Mouse (Mus musculus) neural tube, embryonic 12.5 days (tissue): Measurements from ENCODE around the gene Ranbp9. TPM values are rescaled to one million over a fixed set of nuclear protein-coding genes. Genes with fewer than 3 reads are reported as not detected.

Experiments
- ATAC-seq: fragments of 200-750 bp; cut with Nextera tagmentation; 2 replicates; pipeline ENCODE4 v1.8.0; 2017; ENCODE audit warnings: low read depth, mild to moderate bottlenecking, moderate TSS enrichment, moderate library complexity; ENCODE audit not compliant: low FRiP score
- H3K27ac ChIP-seq: fragments of 300-500 bp; sonication (generic); 2 replicates; pipeline ENCODE4 v1.5.1; 2016
- H3K27me3 ChIP-seq: fragments of 300-500 bp; sonication (generic); replicated peaks from 2 replicates; pipeline ENCODE4 v1.6.1; 2016; ENCODE audit warnings: mild to moderate bottlenecking
- H3K36me3 ChIP-seq: fragments of 300-500 bp; sonication (generic); 2 replicates; pipeline ENCODE4 v1.6.1; 2016; ENCODE audit warnings: mild to moderate bottlenecking
- H3K4me1 ChIP-seq: fragments of 300-500 bp; sonication (generic); 2 replicates; pipeline ENCODE4 v1.6.1; 2016
- H3K4me2 ChIP-seq: fragments of 300-500 bp; sonication (generic); replicated peaks from 2 replicates; pipeline ENCODE4 v1.6.1; 2016; ENCODE audit warnings: mild to moderate bottlenecking
- H3K4me3 ChIP-seq: fragments of 300-500 bp; sonication (generic); 2 replicates; pipeline ENCODE4 v1.5.1; 2016
- H3K9ac ChIP-seq: fragments of 300-500 bp; sonication (generic); 2 replicates; pipeline ENCODE4 v1.6.1; 2016; ENCODE audit warnings: mild to moderate bottlenecking
- H3K9me3 ChIP-seq: fragments of 300-500 bp; sonication (generic); 2 replicates; pipeline ENCODE4 v1.6.1; 2016; ENCODE audit warnings: mild to moderate bottlenecking
- WGBS: fragments of 180-500 bp; shearing (Covaris S2); methylation state at CpG from one replicate; pipeline ENCODE4 v1.1.7; 2016; 5-methylcytosine and 5-hydroxymethylcytosine counted together
- polyA plus RNA-seq: library from polyadenylated mRNA; unstranded; fragments of >200 nt; fragmentation: Nextera tagmentation; extraction: Ambion mirVana; gene quantifications from 2 replicates; pipeline ENCODE4 v1.2.1, GENCODE M21; 2016

Gene Ranbp9
- polyA plus RNA-seq, 1 experiment from 2014 or later, result 13.4 TPM

DNA sequence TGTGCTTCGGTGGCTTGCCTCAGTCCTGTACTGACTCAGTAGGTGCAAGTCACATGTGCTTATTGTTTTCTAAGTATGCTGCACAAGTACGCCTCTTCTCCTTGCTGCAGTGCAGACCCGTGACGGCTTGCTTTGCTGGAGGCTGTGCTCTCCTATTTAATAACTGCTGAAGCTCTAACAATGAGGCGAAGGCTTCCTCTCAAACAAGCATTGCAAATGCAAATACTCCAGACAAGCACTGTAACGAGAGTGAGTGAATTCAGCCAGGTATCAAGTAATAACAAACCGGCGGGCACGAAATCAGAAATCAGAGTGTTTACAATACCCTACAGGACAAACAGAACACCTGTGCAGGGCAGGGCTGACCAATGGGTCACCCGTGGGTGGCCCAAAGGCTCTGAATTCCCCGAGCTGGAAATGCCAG is 12.0 kb upstream of the Ranbp9 start:
- 73% methylated on average over 11 of the region's 11 CpGs for WGBS
- Histone ChIP-seq H3K4me2 (no peak overlapping the region), H3K36me3 (no peaks in the 10 kb centered on the region), H3K9me3 (peaks cover 4% of the 10 kb centered on the region; the same call in 1 of the 2 replicates), H3K4me1 (0 out of 2 replicates have a peak, but pooled peaks cover 4% of the 10 kb centered on the region), H3K9ac (no peak overlapping the region), H3K4me3 (no peak overlapping the region), H3K27ac (no peak overlapping the region), H3K27me3 (no peaks in the 10 kb centered on the region)
- ATAC-seq, result no peak

DNA sequence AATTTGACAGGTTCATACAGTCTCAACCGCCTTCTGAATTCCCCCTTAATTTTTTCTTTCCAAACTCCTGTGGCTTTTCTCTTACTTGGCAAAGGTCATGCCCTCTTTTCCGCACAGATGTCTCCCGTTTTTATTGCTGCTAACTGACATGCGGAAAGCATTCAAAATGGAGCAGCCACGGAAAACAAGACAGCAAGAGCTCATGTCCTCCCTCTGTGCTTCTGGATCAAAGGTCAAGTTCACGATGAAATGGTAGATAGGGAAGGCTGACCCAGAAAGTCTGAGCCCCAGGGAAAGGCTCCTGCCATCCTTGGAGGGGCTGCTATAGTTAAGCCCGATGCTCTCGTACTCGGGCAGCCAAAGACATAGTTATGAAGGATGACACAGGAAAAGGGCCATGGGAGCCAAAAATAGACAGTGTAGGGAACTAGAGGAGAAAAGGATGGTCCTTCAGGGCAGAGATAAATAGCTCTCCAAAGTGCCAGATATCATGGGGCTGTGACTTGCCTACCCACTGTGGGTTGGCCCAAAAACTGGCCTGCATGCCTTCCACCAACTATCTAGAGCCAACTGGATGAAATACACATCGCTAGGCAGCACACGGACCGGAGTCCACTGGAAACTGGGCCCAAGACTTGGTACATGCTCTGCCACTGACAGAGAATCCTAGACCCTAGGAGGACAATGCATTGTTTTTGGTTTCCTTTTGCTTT is 5.6 kb upstream of the Ranbp9 start:
- no peak overlapping the region for H3K4me3 ChIP-seq
- no peaks in the 10 kb centered on the region for H3K27me3 ChIP-seq
- no peak overlapping the region for H3K9ac ChIP-seq
- no peak for ATAC-seq
- H3K9me3 ChIP-seq, result no peaks in the 10 kb centered on the region
- WGBS, result 52% methylated on average over 12 of the region's 12 CpGs
- no peaks in the 10 kb centered on the region for H3K36me3 ChIP-seq
- H3K4me1 ChIP-seq, result peaks cover 5% of the 10 kb centered on the region; the same call in 1 of the 2 replicates
- H3K4me2 ChIP-seq, result no peak overlapping the region
- H3K27ac ChIP-seq, result no peak overlapping the region

DNA sequence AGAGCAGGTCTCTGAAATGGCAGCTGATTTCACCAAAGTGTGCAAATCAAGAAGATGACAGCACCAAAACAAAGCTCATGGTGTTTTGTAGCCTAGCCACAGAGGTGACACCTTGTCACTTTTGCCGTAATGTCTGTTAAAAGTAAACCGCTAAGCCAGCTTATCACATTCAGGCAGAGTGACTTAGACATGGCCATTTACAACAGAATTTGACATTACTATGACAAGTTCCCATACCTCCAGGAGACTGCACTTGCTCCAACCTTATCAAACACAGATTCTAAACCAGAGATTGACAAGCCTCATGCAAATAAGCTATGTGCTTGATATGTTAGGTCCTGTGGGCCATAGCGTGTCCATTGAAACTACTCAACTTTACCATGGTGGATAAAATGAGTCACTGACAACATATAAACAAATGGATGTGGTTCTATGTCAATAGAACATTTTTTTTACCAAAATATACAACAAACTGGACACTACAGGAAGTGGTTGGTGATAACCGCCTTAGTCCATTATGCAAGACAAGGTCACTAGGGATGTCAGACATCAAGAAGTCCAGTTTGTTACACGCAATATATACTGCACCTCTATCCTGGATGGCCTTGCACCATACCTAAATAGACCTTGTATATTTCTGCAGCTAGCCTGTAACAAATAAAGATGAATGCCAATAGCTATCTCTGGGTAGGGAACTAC is 4.3 kb upstream of the Ranbp9 start:
- Histone ChIP-seq H3K27ac (no peak overlapping the region), H3K4me3 (no peak overlapping the region), H3K27me3 (no peaks in the 10 kb centered on the region), H3K4me1 (peaks cover 5% of the 10 kb centered on the region; the same call in 1 of the 2 replicates), H3K9me3 (no peaks in the 10 kb centered on the region), H3K9ac (no peak overlapping the region), H3K36me3 (no peaks in the 10 kb centered on the region), H3K4me2 (no peak overlapping the region)
- 96% methylated on average over 5 of the region's 5 CpGs for WGBS
- no peak for ATAC-seq

DNA sequence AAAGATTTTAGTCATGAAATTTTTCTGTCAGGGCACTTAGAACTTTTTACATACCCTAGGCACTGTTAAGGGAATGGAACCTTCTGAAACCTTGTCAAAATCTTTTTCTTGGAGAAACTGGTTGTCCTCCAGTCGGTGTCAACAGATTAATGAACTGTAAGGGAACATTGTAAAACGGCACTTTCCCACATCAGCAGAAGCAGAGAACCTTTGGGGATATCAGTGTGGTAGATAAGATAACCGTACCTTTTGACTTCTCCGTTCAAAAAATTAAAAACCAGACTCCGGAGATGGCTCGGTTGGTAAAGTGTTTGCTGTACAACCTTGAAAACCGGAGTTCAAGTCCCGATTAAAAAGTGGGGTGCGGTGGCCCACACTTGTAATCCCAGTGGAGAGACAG is 1.7 kb upstream of the Ranbp9 start:
- Histone ChIP-seq H3K4me2 (no peak overlapping the region), H3K36me3 (no peaks in the 10 kb centered on the region), H3K4me1 (peaks cover 16% of the 10 kb centered on the region), H3K27ac (no peak overlapping the region), H3K4me3 (no peak overlapping the region), H3K27me3 (no peaks in the 10 kb centered on the region), H3K9me3 (no peaks in the 10 kb centered on the region), H3K9ac (no peak overlapping the region)
- 94% methylated on average over 9 of the region's 9 CpGs for WGBS
- ATAC-seq, result no peak

DNA sequence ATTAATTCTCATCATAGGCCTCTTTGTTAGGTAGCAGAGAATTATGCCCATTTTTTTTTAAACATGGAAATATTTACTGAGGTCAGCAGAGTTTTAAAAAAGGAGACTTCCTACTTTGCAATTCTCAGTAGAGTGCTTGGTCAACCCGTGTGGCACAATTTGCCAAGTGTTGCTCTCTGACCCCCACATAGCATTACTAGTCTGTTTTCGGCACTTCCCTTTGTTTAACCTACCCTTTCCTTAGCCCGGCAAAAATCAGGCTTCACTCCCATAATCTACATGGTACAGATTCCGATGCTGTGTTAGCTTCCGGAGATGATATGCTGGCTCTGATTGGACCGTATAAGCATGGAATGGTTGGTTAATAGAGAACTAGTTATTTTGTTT is 770 bp upstream of the Ranbp9 start:
- peak; percentile 30; the same call in 1 of the 2 replicates for ATAC-seq
- Histone ChIP-seq H3K4me3 (peak overlapping the region; percentile 85), H3K27ac (peak overlapping the region; percentile 100), H3K27me3 (no peaks in the 10 kb centered on the region), H3K36me3 (no peaks in the 10 kb centered on the region), H3K4me2 (peak overlapping the region; percentile 57), H3K9ac (peak overlapping the region; percentile 97; the same call in 1 of the 2 replicates), H3K9me3 (no peaks in the 10 kb centered on the region), H3K4me1 (peaks cover 22% of the 10 kb centered on the region)
- 40% methylated on average over 6 of the region's 6 CpGs for WGBS

DNA sequence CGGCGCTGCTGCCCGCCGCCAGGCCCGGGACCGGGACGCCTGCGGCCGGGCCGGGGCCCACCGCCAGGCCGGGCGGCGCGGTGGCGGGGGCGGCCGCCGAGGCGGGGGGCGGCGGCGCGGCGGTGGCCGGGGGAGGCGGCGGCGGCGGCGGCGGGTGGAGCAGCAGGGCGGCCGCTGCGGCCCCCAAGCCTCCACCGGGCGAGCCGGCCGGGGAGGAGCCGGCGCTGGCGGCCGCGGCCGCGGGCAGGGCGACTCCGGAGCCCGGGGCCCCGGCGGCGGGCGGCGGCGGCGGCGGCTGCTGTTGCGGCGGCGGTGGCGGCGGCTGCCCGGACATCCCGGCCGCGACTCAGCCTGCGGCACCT is 506 bp downstream of the Ranbp9 start:
- Histone ChIP-seq H3K4me3 (peak overlapping the region; percentile 85), H3K36me3 (no peaks in the 10 kb centered on the region), H3K9me3 (no peaks in the 10 kb centered on the region), H3K9ac (peak overlapping the region; percentile 97), H3K4me2 (peak overlapping the region; percentile 73), H3K4me1 (peaks cover 26% of the 10 kb centered on the region), H3K27me3 (no peaks in the 10 kb centered on the region), H3K27ac (peak overlapping the region; percentile 100)
- ATAC-seq, result peak; percentile 15; the same call in 1 of the 2 replicates
- WGBS, result 0% methylated on average over 18 of the region's 67 CpGs

DNA sequence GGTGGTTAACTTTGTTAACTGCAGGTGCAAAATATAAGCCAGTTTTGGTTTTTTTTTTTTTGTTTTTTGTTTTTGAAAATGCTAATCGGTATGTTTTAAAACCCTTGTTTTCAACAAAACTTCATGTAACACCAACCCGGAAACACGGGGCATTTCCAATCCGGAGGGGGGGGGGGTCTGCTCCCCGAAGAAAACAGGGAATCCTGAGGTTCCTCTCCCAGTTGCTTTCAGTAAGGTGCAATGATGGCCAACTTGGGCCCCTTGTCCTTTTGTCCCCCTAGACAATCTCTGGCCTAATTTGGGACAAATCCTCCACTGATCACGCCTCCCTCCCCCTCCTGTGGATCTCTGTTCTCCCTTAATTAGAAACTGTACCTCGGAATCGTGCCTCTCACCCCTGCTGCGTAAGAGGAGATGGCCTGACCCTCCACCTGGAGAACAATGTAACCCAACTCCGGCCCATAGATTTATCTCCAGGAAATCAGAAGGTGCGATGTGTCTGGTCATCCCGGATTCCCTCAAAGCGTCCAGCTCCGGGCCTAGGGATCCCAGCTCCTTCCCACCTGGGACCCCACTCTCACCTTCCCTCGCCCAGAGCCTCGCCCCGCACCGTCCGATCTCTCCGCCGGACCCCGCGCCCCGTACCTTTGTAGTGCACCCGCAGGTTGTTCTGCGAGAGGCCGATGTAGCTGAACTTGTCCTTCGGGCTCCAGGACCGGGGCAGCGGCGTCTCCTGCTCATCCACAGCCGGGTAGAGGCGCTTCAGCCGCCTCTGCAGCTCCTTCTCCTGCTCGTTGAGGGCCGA is 1.1 kb downstream of the Ranbp9 start:
- H3K9ac ChIP-seq, result peak overlapping the region; percentile 97
- no peaks in the 10 kb centered on the region for H3K9me3 ChIP-seq
- no peaks in the 10 kb centered on the region for H3K27me3 ChIP-seq
- ATAC-seq, result no peak
- peak overlapping the region; percentile 87 for H3K27ac ChIP-seq
- H3K4me1 ChIP-seq, result peaks cover 29% of the 10 kb centered on the region
- no peaks in the 10 kb centered on the region for H3K36me3 ChIP-seq
- H3K4me2 ChIP-seq, result peak overlapping the region; percentile 73
- H3K4me3 ChIP-seq, result peak overlapping the region; percentile 85
- WGBS, result under 1% methylated on average over 36 of the region's 36 CpGs

DNA sequence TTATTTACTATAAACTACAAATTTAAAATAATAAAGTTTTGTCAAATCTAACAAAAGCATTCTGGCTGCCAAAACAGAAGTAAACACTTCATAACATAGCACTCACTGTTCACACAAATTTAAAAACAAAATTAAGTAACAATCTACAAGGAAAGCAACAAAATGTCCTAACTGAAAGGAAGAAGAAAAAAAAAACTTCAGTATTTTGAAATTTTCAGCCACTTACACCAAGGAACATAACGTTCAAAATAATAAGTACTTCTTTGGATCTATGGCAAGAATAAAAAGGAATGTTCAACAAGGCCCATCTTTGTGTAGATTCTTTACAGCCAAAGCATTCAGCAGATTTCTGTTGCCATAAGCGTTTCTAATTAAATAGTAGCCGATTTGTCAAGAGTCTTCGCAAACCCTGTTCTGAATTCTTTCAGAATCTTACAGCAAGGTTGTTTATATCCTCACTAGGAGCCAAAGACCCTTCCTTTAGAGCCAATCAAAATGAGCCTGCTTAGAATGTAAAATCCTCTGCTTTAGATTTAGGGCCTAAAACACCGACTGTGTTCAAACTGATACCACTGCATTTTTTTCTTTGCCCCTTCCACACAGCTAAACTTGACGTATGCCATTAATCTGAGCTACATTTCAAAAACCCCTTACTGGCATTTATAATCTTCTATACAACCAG is 1.9 kb downstream of the Ranbp9 start:
- H3K4me1 ChIP-seq, result peaks cover 35% of the 10 kb centered on the region
- H3K4me2 ChIP-seq, result peak overlapping the region; percentile 73
- H3K4me3 ChIP-seq, result peak overlapping the region; percentile 85
- H3K27me3 ChIP-seq, result no peaks in the 10 kb centered on the region
- no peaks in the 10 kb centered on the region for H3K36me3 ChIP-seq
- peak overlapping the region; percentile 97 for H3K9ac ChIP-seq
- ATAC-seq, result no peak
- WGBS, result 8% methylated on average over 6 of the region's 6 CpGs
- H3K9me3 ChIP-seq, result no peaks in the 10 kb centered on the region
- H3K27ac ChIP-seq, result no peak overlapping the region

DNA sequence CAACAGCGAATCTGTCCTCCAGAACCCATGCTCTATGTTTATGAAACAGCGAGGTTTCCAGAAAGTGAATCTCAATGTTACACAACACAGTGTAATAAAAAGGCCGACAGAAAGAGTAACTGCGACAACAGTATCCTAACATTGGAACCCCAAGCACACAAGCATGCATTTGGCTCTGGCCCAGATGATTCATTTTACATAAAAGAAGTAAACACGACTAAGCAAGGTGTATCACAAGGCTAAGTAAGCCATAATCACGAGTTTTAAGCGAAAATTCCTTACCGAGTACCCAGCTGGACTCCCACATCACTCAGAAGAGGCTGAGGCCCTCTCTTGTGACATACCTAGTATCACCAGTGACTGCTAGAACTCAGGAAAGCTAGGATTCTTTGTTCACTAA is 2.5 kb downstream of the Ranbp9 start:
- ATAC-seq, result no peak
- H3K4me3 ChIP-seq, result peak overlapping the region; percentile 40
- H3K27me3 ChIP-seq, result no peaks in the 10 kb centered on the region
- H3K36me3 ChIP-seq, result no peaks in the 10 kb centered on the region
- H3K4me1 ChIP-seq, result peaks cover 40% of the 10 kb centered on the region
- peak overlapping the region; percentile 73 for H3K4me2 ChIP-seq
- 32% methylated on average over 8 of the region's 8 CpGs for WGBS
- no peak overlapping the region for H3K27ac ChIP-seq
- no peaks in the 10 kb centered on the region for H3K9me3 ChIP-seq
- H3K9ac ChIP-seq, result peak overlapping the region; percentile 53

DNA sequence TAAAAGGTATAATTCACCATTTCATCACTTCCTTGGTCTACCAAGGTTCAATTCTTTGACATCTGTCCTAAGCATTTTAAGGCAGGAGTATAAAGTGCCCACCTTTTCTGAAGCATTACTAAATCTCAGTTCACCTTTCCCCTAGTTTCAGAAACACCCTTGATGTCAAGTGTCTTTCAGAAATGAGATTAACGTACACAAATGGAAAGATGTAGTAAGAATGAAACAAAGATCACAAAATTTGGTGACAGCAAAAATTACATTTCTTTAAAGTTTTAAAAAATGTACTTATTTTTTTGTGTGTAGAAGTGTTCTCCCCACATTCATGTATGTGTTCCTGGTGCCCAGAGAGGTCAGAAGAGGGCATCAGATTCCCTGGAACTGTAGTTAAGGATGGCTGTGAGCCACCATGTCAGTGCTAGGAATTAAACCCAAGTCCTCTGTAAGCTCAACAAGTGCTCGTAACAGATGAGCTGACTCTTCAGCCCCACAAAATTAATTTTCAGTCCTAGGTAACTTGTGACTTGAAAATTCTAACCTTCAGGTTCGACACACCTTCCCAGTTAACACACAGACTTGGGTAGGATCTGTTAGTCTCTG is 3.9 kb downstream of the Ranbp9 start:
- H3K4me2 ChIP-seq, result peak overlapping the region; percentile 73

DNA sequence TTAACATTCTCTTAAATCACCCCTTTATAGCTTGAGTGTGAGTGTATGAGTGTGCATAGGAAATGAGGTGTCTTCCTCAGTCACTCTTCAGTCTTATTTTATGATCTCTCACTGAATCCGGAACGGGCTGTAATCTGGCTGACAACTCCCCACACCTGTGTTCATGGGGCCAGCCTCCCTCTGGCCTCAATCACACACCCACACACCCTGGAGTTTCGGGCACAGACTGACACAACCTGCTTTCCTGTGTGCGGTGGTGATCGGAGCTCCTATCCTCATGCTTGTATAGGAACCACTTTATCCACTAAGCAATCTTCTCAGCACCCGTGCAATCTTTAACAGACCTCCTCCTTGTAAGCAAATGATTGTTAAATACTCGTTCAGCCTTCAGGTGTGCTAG is 4.9 kb downstream of the Ranbp9 start:
- Histone ChIP-seq H3K27me3 (no peaks in the 10 kb centered on the region), H3K9me3 (no peaks in the 10 kb centered on the region)

More for the DNA sequence above, 3.9 kb downstream of the Ranbp9 start:
- H3K36me3 ChIP-seq, result no peaks in the 10 kb centered on the region
- no peaks in the 10 kb centered on the region for H3K9me3 ChIP-seq
- H3K9ac ChIP-seq, result no peak overlapping the region
- H3K27ac ChIP-seq, result no peak overlapping the region
- H3K4me1 ChIP-seq, result peaks cover 40% of the 10 kb centered on the region
- H3K27me3 ChIP-seq, result no peaks in the 10 kb centered on the region
- H3K4me3 ChIP-seq, result no peak overlapping the region
- ATAC-seq, result no peak
- 91% methylated on average over 3 of the region's 3 CpGs for WGBS

More for the DNA sequence above, 4.9 kb downstream of the Ranbp9 start:
- H3K36me3 ChIP-seq, result no peaks in the 10 kb centered on the region
- H3K4me2 ChIP-seq, result no peak overlapping the region
- WGBS, result 77% methylated on average over 7 of the region's 7 CpGs
- H3K27ac ChIP-seq, result no peak overlapping the region
- peaks cover 35% of the 10 kb centered on the region for H3K4me1 ChIP-seq
- H3K9ac ChIP-seq, result no peak overlapping the region
- no peak for ATAC-seq
- no peak overlapping the region for H3K4me3 ChIP-seq
